24 mouse cellular contexts compared by ENCODE assay signal in genomic region chr1:85913078-85913755, GRCm38 (mm10). TPM values are rescaled to one million over a fixed set of nuclear protein-coding genes. Genes with fewer than 3 reads are reported as not detected.
A peak's percentile ranks its signal among the peaks of the same experiment; 100 is the strongest.
DNase-seq lines count a peak whose midpoint lies in the region; ATAC-seq and TF ChIP-seq lines count a peak whose summit lies in the region.
"Had no signal": no experiment of that assay in that cellular context is flagged by ENCODE, and none has a peak within 500 bp of the region (broad histone marks: within the 10 kb centered on the region; RNA-seq: fewer than 3 reads in every experiment).

No protein-coding gene starts in this region.

- peak; percentile 58; the same call in 1 of the 2 replicates for ATAC-seq in common myeloid progenitor, adult 5-6 weeks (replicated peaks; ENCODE audit: low read depth, poor library complexity, severe bottlenecking)
- ATAC-seq: forebrain, embryonic 13.5 days; forebrain, embryonic 15.5 days; forebrain, postnatal 0 days had no signal

- intact Hi-C loops in left cerebral cortex, adult 2 months (cut with DNase I), result no loop called here

- TF ChIP-seq CTCF in left cerebral cortex, adult 2 months (IDR thresholded peaks at IDR 0.05), result no peak

- DNase-seq in adrenal gland, adult 2 months, result peak; percentile 58
- no peak for DNase-seq in adrenal gland, postnatal 10 days
- DNase-seq in left cerebral cortex, adult 2 months (ENCODE audit: extremely low spot score in 1 of 2, low spot score in 2 of 2), result no peak
- DNase-seq in left cerebral cortex, adult 18-20 months (ENCODE audit: low spot score in 2 of 2), result no peak
- DNase-seq in 416B (ENCODE audit: low read depth), result peak; percentile 57
- DNase-seq in heart, adult 18-20 months, result no peak
- no peak for DNase-seq in B cell, adult 2 months
- DNase-seq: adrenal gland, adult 8-10 months; cerebellum, adult 11 months; cerebellum, adult 18-20 months; cerebellum, adult 8-10 months; cerebellum, adult 9-11 months; cerebellum, postnatal 14 days; cerebellum, postnatal 36 days; forebrain, postnatal 0 days had no signal

- no peak overlapping the region for H3K4me3 ChIP-seq in left cerebral cortex, adult 2 months
- H3K4me3 ChIP-seq: embryonic facial prominence, embryonic 10.5 days; embryonic facial prominence, embryonic 12.5 days; forebrain, embryonic 13.5 days; forebrain, embryonic 15.5 days had no signal

- H3K27ac ChIP-seq in left cerebral cortex, adult 2 months, result peak overlapping the region; percentile 10; the same call in 1 of the 2 replicates
- H3K27ac ChIP-seq: embryonic facial prominence, embryonic 10.5 days; embryonic facial prominence, embryonic 12.5 days; forebrain, embryonic 13.5 days; forebrain, embryonic 15.5 days had no signal

RNA-seq across cellular contexts. Expression of gene 4933407L21Rik, which starts 15.1 kb away (rescaled TPM):
- under 1 TPM in 1 of 2 experiments, not detected in 1; 0.24 TPM for total RNA-seq in adrenal gland, adult 2 months (2021)
- polyA plus RNA-seq in adrenal gland, adult 2 months (2012; rRNA removed), result 0.10 TPM in 1 of 2 replicates, not detected in the other
- under 1 TPM; 0.18 to 0.24 TPM for total RNA-seq in adrenal gland, postnatal 10 days (2021)
- 1 to 10 TPM; 5.5 to 7.2 TPM for total RNA-seq in left cerebral cortex, adult 2 months (2021)
- 1 to 10 TPM; 5.2 to 7.7 TPM for total RNA-seq in left cerebral cortex, adult 18-20 months (2021)
- not detected in 2 replicates for total RNA-seq in common myeloid progenitor, adult 5-6 weeks (2017)
- total RNA-seq in heart, adult 18-20 months (2021), result not detected
- total RNA-seq: MEL had no signal
- polyA plus RNA-seq: C2C12 had no signal

RNA-seq across cellular contexts. Expression of gene Itm2c, which starts 19.1 kb away (rescaled TPM):
- total RNA-seq in adrenal gland, adult 2 months (2021), result 100 to 1,000 TPM; 549 to 588 TPM
- 777 and 999 TPM in 2 replicates for polyA plus RNA-seq in adrenal gland, adult 2 months (2012; rRNA removed)
- 100 to 1,000 TPM; 284 to 307 TPM for total RNA-seq in adrenal gland, postnatal 10 days (2021)
- total RNA-seq in left cerebral cortex, adult 2 months (2021), result 100 to 1,000 TPM; 714 to 742 TPM
- total RNA-seq in left cerebral cortex, adult 18-20 months (2021), result 100 to 1,000 TPM; 731 to 809 TPM
- 41.7 and 51.8 TPM in 2 replicates for total RNA-seq in common myeloid progenitor, adult 5-6 weeks (2017)
- 10 to 100 TPM; 57.1 to 65.4 TPM for total RNA-seq in heart, adult 18-20 months (2021)

RNA-seq across cellular contexts. Expression of gene Gpr55, which starts 47.6 kb away (rescaled TPM):
- total RNA-seq in adrenal gland, adult 2 months (2021), result 1 to 10 TPM; 4.3 to 4.4 TPM
- 0.98 and 1.2 TPM in 2 replicates for polyA plus RNA-seq in adrenal gland, adult 2 months (2012; rRNA removed)
- 1 to 10 TPM in 1 of 2 experiments, under 1 TPM in 1; 0.85 to 1.8 TPM for total RNA-seq in adrenal gland, postnatal 10 days (2021)
- under 1 TPM; 0.09 to 0.14 TPM for total RNA-seq in left cerebral cortex, adult 2 months (2021)
- under 1 TPM; 0.09 to 0.14 TPM for total RNA-seq in left cerebral cortex, adult 18-20 months (2021)
- not detected in 2 replicates for total RNA-seq in common myeloid progenitor, adult 5-6 weeks (2017)
- under 1 TPM in 1 of 2 experiments, not detected in 1; 0.10 TPM for total RNA-seq in heart, adult 18-20 months (2021)
- polyA plus RNA-seq: C2C12; embryonic facial prominence, embryonic 10.5 days; embryonic facial prominence, embryonic 14.5 days; forebrain, embryonic 11.5 days; forebrain, embryonic 13.5 days had no signal

Comparison
In these comparisons a context has a peak if more than half of its experiments do, and no peak if none do; other contexts are left out.
1. DNase-seq: peak in adrenal gland, adult 2 months (single experiment) and 416B (single experiment); none in adrenal gland, postnatal 10 days (single experiment), left cerebral cortex, adult 2 months (0 of 2), left cerebral cortex, adult 18-20 months (0 of 2), heart, adult 18-20 months (0 of 2) and B cell, adult 2 months (0 of 2).